Mouse (Mus musculus) MEL (cell line): ENCODE measurements around the gene Suclg2. TPM values are rescaled to one million over a fixed set of nuclear protein-coding genes. Genes with fewer than 3 reads are reported as not detected.
A peak's percentile ranks its signal among the peaks of the same experiment; 100 is the strongest.

Experiments
- DNase-seq: peaks from one replicate; pipeline ENCODE4 v3.0.0; 2011; ENCODE audit warnings: low read depth, low spot score
- H3K27ac ChIP-seq: 2 replicates; pipeline ENCODE4 v1.5.1; 2012; ENCODE audit warnings: low read depth, mild to moderate bottlenecking, control low read depth, low read length, moderate library complexity; ENCODE audit not compliant: control insufficient read depth
- H3K27me3 ChIP-seq, 2 experiments: fragments of 150-350 bp in 1 of 2; sonication (generic) in 1 of 2; 2 replicates each; pipeline ENCODE4 v1.6.1; 2012; ENCODE audit warnings: low read length in 2 of 2, mild to moderate bottlenecking in 2 of 2, improper control_type of control experiment in 1 of 2, moderate library complexity in 1 of 2; ENCODE audit not compliant: insufficient read depth in 2 of 2, control insufficient read depth in 1 of 2
- H3K36me3 ChIP-seq, 2 experiments: 2 replicates each; pipeline ENCODE4 v1.6.1; 2012 to 2014; ENCODE audit warnings: low read length in 2 of 2, improper control_type of control experiment in 1 of 2, inconsistent platforms in 1 of 2, mild to moderate bottlenecking in 1 of 2; ENCODE audit not compliant: insufficient read depth in 2 of 2, control insufficient read depth in 1 of 2
- H3K4me1 ChIP-seq, 2 experiments: fragments of 150-350 bp in 1 of 2; sonication (generic) in 1 of 2; 2 replicates each; pipeline ENCODE4 v1.6.1; 2012; ENCODE audit warnings: low read length in 2 of 2, improper control_type of control experiment in 1 of 2, mild to moderate bottlenecking in 1 of 2; ENCODE audit not compliant: insufficient read depth in 2 of 2, control insufficient read depth in 1 of 2
- H3K4me3 ChIP-seq, 2 experiments: fragments of 150-350 bp in 1 of 2; sonication (generic) in 1 of 2; 2 replicates each; pipeline ENCODE4 v1.5.1; 2012; ENCODE audit warnings: low read depth in 2 of 2, low read length in 2 of 2, mild to moderate bottlenecking in 2 of 2, moderate library complexity in 2 of 2, control low read depth in 1 of 2, improper control_type of control experiment in 1 of 2; ENCODE audit not compliant: control insufficient read depth in 1 of 2, insufficient read depth in 1 of 2
- H3K79me2 ChIP-seq: 2 replicates; pipeline ENCODE4 v1.6.1; 2012; ENCODE audit warnings: mild to moderate bottlenecking, low read length, moderate library complexity; ENCODE audit not compliant: control insufficient read depth, poor library complexity, insufficient read depth
- H3K9ac ChIP-seq: 2 replicates; pipeline ENCODE4 v1.6.1; 2012; ENCODE audit warnings: low read depth, mild to moderate bottlenecking, control low read depth, low read length, moderate library complexity; ENCODE audit not compliant: control insufficient read depth, poor library complexity, severe bottlenecking
- H3K9me3 ChIP-seq: fragments of 150-350 bp; sonication (generic); replicated peaks from 2 replicates; pipeline ENCODE4 v1.6.1; 2012; ENCODE audit warnings: mild to moderate bottlenecking, low read length, improper control_type of control experiment, moderate library complexity; ENCODE audit not compliant: insufficient read depth
- BHLHE40 ChIP-seq: IDR thresholded peaks from 2 replicates; pipeline ENCODE4 v1.6.1; 2012; ENCODE audit warnings: low read depth, mild to moderate bottlenecking, inconsistent platforms, low read length, improper control_type of control experiment, borderline replicate concordance
- CHD2 ChIP-seq: IDR thresholded peaks from 2 replicates; pipeline ENCODE4 v1.6.1; 2011; ENCODE audit warnings: low read length, improper control_type of control experiment
- CTCF ChIP-seq, 3 experiments: IDR thresholded peaks in 2 of 3; conservative IDR thresholded peaks in 1 of 3; 2 replicates each; pipeline ENCODE4 v1.5.1; 2011 to 2012; ENCODE audit warnings: low read length in 3 of 3, low read depth in 2 of 3, mild to moderate bottlenecking in 2 of 3, improper control_type of control experiment in 1 of 3, inconsistent platforms in 1 of 3, mixed read lengths in 1 of 3, moderate library complexity in 1 of 3; ENCODE audit not compliant: control insufficient read depth in 1 of 3, insufficient read depth in 1 of 3, poor library complexity in 1 of 3, severe bottlenecking in 1 of 3
- GABPA ChIP-seq: IDR thresholded peaks from 2 replicates; pipeline ENCODE4 v1.6.1; 2012; ENCODE audit warnings: low read depth, mild to moderate bottlenecking, inconsistent platforms, low read length, improper control_type of control experiment, moderate library complexity
- MAZ ChIP-seq: IDR thresholded peaks from 2 replicates; pipeline ENCODE4 v1.6.1; 2012; ENCODE audit warnings: low read depth, mild to moderate bottlenecking, inconsistent platforms, low read length, improper control_type of control experiment
- MYB ChIP-seq: IDR thresholded peaks from 2 replicates; pipeline ENCODE4 v1.6.1; 2011; ENCODE audit warnings: mild to moderate bottlenecking, low read depth, low read length, improper control_type of control experiment
- NRF1 ChIP-seq: IDR thresholded peaks from 2 replicates; pipeline ENCODE4 v1.6.1; 2014; ENCODE audit warnings: low read depth, mild to moderate bottlenecking, inconsistent platforms, low read length, improper control_type of control experiment, moderate library complexity; ENCODE audit not compliant: poor library complexity, insufficient read depth, severe bottlenecking
- POLR2AphosphoS5 ChIP-seq: IDR thresholded peaks from 2 replicates; pipeline ENCODE4 v1.6.1; 2012; ENCODE audit warnings: low read depth, borderline replicate concordance, mild to moderate bottlenecking, inconsistent platforms, low read length, moderate library complexity, mixed read lengths
- RAD21 ChIP-seq: IDR thresholded peaks from 2 replicates; pipeline ENCODE4 v1.6.1; 2011; ENCODE audit warnings: mild to moderate bottlenecking, low read depth, low read length, improper control_type of control experiment
- SIN3A ChIP-seq: IDR thresholded peaks from 2 replicates; pipeline ENCODE4 v1.6.1; 2012; ENCODE audit warnings: low read length, improper control_type of control experiment, inconsistent platforms
- UBTF ChIP-seq: IDR thresholded peaks from 2 replicates; pipeline ENCODE4 v1.6.1; 2012; ENCODE audit warnings: low read depth, mild to moderate bottlenecking, inconsistent platforms, low read length, improper control_type of control experiment, moderate library complexity, borderline replicate concordance; ENCODE audit not compliant: insufficient read depth
- USF2 ChIP-seq, 2 experiments: IDR thresholded peaks; 2 replicates each; pipeline ENCODE4 v1.6.1; 2011 to 2012; ENCODE audit warnings: improper control_type of control experiment in 2 of 2, low read length in 2 of 2, borderline replicate concordance in 1 of 2, inconsistent platforms in 1 of 2, low read depth in 1 of 2, mild to moderate bottlenecking in 1 of 2; ENCODE audit not compliant: insufficient read depth in 1 of 2
- ZC3H11A ChIP-seq: IDR thresholded peaks from 2 replicates; pipeline ENCODE4 v1.6.1; 2012; ENCODE audit warnings: low read depth, mild to moderate bottlenecking, inconsistent platforms, low read length, improper control_type of control experiment
- ZNF384 ChIP-seq: IDR thresholded peaks from 2 replicates; pipeline ENCODE4 v1.6.1; 2012; ENCODE audit warnings: low read depth, mild to moderate bottlenecking, inconsistent platforms, low read length, improper control_type of control experiment
- polyA plus RNA-seq, 2 experiments: library from polyadenylated mRNA; stranded (reverse) in 1 of 2; unstranded in 1 of 2; fragments of >175 nt in 1 of 2; fragments of >200 nt in 1 of 2; gene quantifications; 2 replicates each; pipeline versions ENCODE4 v1.2.1 to v1.2.4; 2012; ENCODE audit warnings: low replicate concordance in 2 of 2, low read depth in 1 of 2; ENCODE audit not compliant: insufficient read length in 2 of 2, insufficient read depth in 1 of 2, missing spikeins in 1 of 2
- total RNA-seq: library from RNA; depleted of rRNA; stranded (reverse); fragments of 300-350 nt; gene quantifications from 2 replicates; pipeline ENCODE4 v1.2.3, GENCODE M21; 2012

The Suclg2 gene
- total and polyA plus RNA-seq, 3 experiments, result 40.0 to 46.5 TPM; not detected in 1

DNA sequence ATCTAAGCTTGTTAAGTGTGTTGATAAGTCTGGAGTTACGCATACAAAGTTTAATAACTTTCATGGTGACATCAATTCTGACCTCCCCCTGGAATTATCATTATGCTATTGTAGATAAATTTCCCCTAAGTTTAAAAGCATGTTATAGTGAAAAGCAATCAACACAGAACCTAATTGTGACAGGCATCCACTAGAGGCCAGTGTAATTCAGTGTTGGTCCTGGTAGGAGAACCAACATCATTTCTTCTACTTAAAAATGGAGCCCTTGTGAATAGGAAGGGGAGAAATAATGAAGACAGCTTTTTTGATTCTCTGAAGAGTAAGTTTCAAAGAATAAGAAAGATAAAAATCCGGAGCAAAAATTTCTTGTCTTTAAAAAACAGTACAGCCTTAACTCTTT, 200.2 kb downstream of the Suclg2 start:
- H3K9me3 ChIP-seq, result no peaks in the 10 kb centered on the region
- H3K36me3 ChIP-seq, result peaks cover 0 to 1% of the 10 kb centered on the region in 2 experiments; a peak in 1 of 4 replicates
- no peaks in the 10 kb centered on the region for H3K79me2 ChIP-seq
- no peak overlapping the region for H3K27ac ChIP-seq
- no peak overlapping the region for H3K9ac ChIP-seq
- no peak for DNase-seq
- no peaks in the 10 kb centered on the region for H3K27me3 ChIP-seq
- TF ChIP-seq USF2 (IDR thresholded peaks at IDR 0.05; ENCODE audit: borderline replicate concordance in 1 of 2, insufficient read depth in 1 of 2, low read depth in 1 of 2, low read length in 2 of 2) (no peak), CTCF (IDR thresholded peaks at IDR 0.05 in 2 of 3, conservative IDR thresholded peaks at IDR 0.05 in 1 of 3; ENCODE audit: control insufficient read depth in 1 of 3, insufficient read depth in 1 of 3, low read depth in 2 of 3, low read length in 3 of 3, poor library complexity in 1 of 3, severe bottlenecking in 1 of 3) (peak in 1 of 3 experiments; percentile 7; a peak in 1 of 6 replicates), SIN3A (no peak), CHD2 (no peak), MYB (no peak), BHLHE40 (no peak), ZC3H11A (no peak), RAD21 (peak; percentile 12), MAZ (no peak), ZNF384 (no peak), UBTF (no peak)
- H3K4me1 ChIP-seq, result no peaks in the 10 kb centered on the region
- H3K4me3 ChIP-seq, result no peak overlapping the region

DNA sequence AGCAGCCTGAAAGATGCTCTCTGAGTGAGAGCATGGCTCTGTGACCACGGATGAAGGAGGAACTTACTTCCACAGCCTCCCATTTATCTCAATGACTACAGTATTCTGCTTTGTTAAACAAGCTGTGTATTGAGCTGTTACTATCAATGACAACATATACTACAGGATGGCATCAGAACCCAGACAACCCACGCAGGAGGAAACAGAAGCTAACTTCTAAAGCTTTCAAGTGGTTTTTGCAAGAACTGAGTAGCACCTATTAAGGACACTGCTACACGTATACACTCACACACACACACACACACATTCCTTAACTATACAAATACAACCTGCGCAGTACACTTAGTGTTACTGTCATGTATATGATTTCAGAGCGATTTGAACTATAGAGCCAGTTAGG, 202.9 kb downstream of the Suclg2 start:
- Histone ChIP-seq H3K27me3 (no peaks in the 10 kb centered on the region), H3K9ac (no peak overlapping the region), H3K4me1 (no peaks in the 10 kb centered on the region), H3K79me2 (no peaks in the 10 kb centered on the region), H3K4me3 (no peak overlapping the region), H3K9me3 (no peaks in the 10 kb centered on the region), H3K36me3 (no peaks in the 10 kb centered on the region), H3K27ac (no peak overlapping the region)
- TF ChIP-seq MAZ, result no peak
- TF ChIP-seq NRF1, result no peak
- no peak for TF ChIP-seq GABPA
- no peak for TF ChIP-seq POLR2AphosphoS5
- no peak for TF ChIP-seq UBTF
- TF ChIP-seq USF2 (IDR thresholded peaks at IDR 0.05; ENCODE audit: borderline replicate concordance in 1 of 2, insufficient read depth in 1 of 2, low read depth in 1 of 2, low read length in 2 of 2), result no peak
- DNase-seq, result no peak
